Mouse (Mus musculus) stomach, embryonic 16.5 days (tissue): ENCODE measurements at regions not wholly inside any gene's neighbourhood (a gene's known extent, or its start where the extent isn't known, plus 50 kb on each side); places are given as distances from the start of the nearest gene placed in this dataset.
"Not testable (repeated sequence)": the region's sequence is repeated elsewhere in the genome, so short reads cannot be mapped to it uniquely, and the experiment has no call there.

ENCODE experiments used
- ATAC-seq: fragments of 200-750 bp; cut with Nextera tagmentation; 2 replicates; pipeline ENCODE4 v1.8.0; 2017; ENCODE audit warnings: moderate number of reproducible peaks, moderate TSS enrichment; ENCODE audit not compliant: insufficient read depth, low FRiP score
- H3K27ac ChIP-seq: fragments of 300-500 bp; sonication (generic); 2 replicates; pipeline ENCODE4 v1.5.1; 2014; ENCODE audit warnings: low read length
- H3K27me3 ChIP-seq: fragments of 300-500 bp; sonication (generic); 2 replicates; pipeline ENCODE4 v1.6.1; 2014; ENCODE audit warnings: low read length, control low read depth, mixed read lengths; ENCODE audit not compliant: control insufficient read depth, insufficient read depth
- H3K36me3 ChIP-seq: fragments of 300-500 bp; sonication (generic); 2 replicates; pipeline ENCODE4 v1.6.1; 2014; ENCODE audit warnings: low read length; ENCODE audit not compliant: control insufficient read depth, insufficient read depth
- H3K4me1 ChIP-seq: fragments of 300-500 bp; sonication (generic); 2 replicates; pipeline ENCODE4 v1.6.1; 2014; ENCODE audit warnings: low read length, control low read depth, mixed read lengths; ENCODE audit not compliant: control insufficient read depth, insufficient read depth
- H3K4me2 ChIP-seq: fragments of 300-500 bp; sonication (generic); 2 replicates; pipeline ENCODE4 v1.6.1; 2014; ENCODE audit warnings: low read depth, low read length, mixed read lengths
- H3K4me3 ChIP-seq: fragments of 300-500 bp; sonication (generic); replicated peaks from 2 replicates; pipeline ENCODE4 v1.5.1; 2014; ENCODE audit warnings: mild to moderate bottlenecking, low read length
- H3K9ac ChIP-seq: fragments of 300-500 bp; sonication (generic); 2 replicates; pipeline ENCODE4 v1.6.1; 2014; ENCODE audit warnings: low read length
- H3K9me3 ChIP-seq: fragments of 300-500 bp; sonication (generic); replicated peaks from 2 replicates; pipeline ENCODE4 v1.6.1; 2016; ENCODE audit warnings: low read length, control low read depth; ENCODE audit not compliant: control insufficient read depth
- WGBS: fragments of 180-500 bp; shearing (Covaris S2); extraction: QIAGEN DNeasy Blood & Tissue Kit; methylation state at CpG from one replicate; pipeline ENCODE4 v1.1.7; 2014; 5-methylcytosine and 5-hydroxymethylcytosine counted together

DNA sequence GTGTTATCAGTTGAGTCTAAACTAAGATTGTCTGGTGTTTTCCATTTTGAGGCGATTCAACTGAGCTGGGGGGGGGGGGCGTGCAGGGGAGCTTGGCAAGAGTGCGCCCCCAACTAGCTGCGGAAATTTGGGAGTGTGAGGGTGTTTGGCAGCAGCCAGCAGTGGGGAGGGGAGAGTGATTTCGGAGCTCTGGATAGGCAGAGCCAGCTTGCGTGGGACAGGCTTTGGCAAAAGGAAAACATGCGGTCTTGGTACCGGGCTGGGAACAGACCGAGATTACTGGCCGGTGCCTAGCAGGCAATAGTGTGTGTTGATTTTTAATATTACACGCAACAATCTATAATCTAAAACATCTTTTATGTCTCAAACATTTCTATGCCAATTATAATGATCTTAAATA lies 199.4 kb upstream of the Cdk6 start:
- H3K4me2 ChIP-seq, ATAC-seq, H3K4me3 ChIP-seq, H3K27me3 ChIP-seq, H3K36me3 ChIP-seq, H3K27ac ChIP-seq, H3K9ac ChIP-seq, H3K4me1 ChIP-seq, H3K9me3 ChIP-seq: not testable (repeated sequence)
- 87% methylated on average over 11 of the region's 11 CpGs for WGBS

DNA sequence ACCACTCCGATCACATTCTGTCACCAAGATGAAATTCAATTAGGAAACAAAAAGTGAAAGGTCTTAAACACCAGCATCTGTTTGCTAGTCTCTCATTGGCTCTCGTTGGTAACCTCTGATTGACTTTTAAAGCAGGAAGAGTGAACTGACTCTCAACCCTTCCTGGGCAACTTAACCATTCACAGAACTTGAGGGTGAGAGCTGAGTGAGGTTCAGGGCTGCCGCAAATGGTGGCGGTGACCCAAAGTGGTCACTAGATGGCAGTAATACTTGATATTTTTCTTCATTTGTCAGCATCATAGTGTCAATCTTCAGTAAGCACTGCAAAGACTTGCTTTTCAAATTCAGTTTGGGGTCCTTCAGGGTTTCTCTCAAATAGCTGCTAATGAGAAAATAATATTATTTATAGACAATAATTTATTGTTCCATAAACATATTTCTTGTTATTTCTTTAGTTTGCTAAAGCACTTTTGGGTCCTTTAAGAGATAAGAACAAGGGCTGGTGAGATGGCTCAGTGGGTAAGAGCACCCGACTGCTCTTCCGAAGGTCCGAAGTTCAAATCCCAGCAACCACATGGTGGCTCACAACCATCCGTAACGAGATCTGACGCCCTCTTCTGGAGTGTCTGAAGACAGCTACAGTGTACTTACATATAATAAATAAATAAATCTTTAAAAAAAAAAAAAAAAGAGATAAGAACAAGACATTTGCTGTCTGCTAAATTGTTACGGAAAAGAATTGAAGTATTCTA lies 194.6 kb upstream of the Cdk6 start:
- H3K9me3 ChIP-seq, H3K4me2 ChIP-seq, H3K27me3 ChIP-seq, H3K9ac ChIP-seq, H3K36me3 ChIP-seq, H3K4me1 ChIP-seq, ATAC-seq, H3K4me3 ChIP-seq, H3K27ac ChIP-seq: not testable (repeated sequence)
- WGBS = 47% methylated on average over 8 of the region's 11 CpGs

DNA sequence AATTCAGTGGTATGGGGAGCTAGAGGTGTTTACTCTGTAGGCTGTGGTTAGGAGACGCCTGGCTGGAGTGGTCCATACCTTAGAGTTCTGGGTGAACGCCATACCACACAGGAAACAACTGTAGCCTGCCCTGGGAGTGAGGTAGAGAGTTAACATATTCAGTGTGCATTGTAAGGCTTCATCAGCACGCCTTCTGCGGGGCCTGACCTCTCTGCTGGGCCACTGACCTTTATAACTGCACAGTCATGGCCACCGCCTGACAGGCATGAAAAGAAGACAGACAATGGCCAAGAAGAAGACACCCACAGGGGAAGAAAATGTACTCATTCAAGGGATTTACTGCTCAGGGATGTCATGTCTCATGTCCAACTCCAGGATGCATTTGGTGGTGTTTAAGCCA lies 191.4 kb upstream of the Cdk6 start:
- not testable (repeated sequence) for H3K27ac ChIP-seq, H3K4me2 ChIP-seq, H3K36me3 ChIP-seq, H3K4me3 ChIP-seq, H3K9ac ChIP-seq, H3K4me1 ChIP-seq, H3K27me3 ChIP-seq, ATAC-seq, H3K9me3 ChIP-seq
- 71% methylated on average over 5 of the region's 5 CpGs for WGBS

DNA sequence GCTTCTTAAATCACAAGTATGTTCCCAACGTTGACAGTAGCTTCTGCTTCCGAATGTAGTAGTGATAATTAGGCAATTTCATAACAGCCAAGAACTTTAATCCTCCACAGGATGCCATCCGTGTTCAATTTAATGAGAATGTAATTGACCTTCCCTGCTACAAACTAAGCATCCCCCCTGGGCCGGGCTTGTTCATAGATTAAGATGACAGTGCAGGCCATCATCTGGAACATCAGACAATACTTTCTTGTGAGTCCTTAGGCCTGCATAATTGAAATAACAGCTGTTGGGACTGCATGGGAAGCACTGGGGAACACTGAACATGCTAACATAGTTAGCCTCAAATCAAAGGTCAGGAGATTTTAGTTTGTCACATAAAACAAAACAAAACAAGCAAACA lies 190.5 kb upstream of the Cdk6 start:
- H3K27me3 ChIP-seq, H3K9ac ChIP-seq, H3K4me1 ChIP-seq, H3K9me3 ChIP-seq, H3K36me3 ChIP-seq, H3K27ac ChIP-seq, ATAC-seq, H3K4me3 ChIP-seq, H3K4me2 ChIP-seq: not testable (repeated sequence)
- 76% methylated on average over 4 of the region's 4 CpGs for WGBS

DNA sequence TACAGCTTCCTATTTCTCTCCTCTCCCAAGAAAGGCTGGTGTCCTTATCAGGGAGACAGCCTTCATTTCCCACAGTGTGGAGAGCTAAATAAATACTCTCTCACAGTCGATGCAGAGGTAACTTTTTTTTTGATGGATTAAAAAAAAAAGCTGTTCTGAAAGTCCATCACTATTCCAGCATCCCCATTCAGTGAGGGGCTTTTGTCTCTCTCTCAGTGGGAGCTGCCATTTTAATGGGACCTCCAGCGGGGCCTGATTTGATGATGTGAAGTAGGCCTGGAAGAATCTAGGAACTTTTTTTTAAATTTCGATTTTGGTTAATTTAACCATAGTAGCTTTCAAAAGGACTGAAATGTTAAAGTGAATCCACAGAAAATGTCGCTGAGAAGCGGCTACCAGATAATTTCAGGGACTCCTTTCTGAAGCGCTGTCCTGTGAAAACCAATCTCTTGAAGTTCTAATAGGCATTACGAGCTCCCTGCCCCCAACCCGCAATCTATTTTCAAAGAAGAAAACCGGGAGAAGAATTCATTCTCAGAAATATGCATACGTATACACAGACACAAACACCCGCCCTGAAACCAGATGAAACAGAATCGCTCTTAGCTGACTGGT lies 189.6 kb upstream of the Cdk6 start:
- H3K27ac ChIP-seq, H3K27me3 ChIP-seq, H3K4me1 ChIP-seq, H3K9me3 ChIP-seq, ATAC-seq, H3K9ac ChIP-seq, H3K36me3 ChIP-seq: not testable (repeated sequence)
- peak overlapping the region; percentile 52 for H3K4me2 ChIP-seq
- WGBS = 13% methylated on average over 12 of the region's 12 CpGs
- H3K4me3 ChIP-seq = peak overlapping the region; percentile 29; the same call in 1 of the 2 replicates

DNA sequence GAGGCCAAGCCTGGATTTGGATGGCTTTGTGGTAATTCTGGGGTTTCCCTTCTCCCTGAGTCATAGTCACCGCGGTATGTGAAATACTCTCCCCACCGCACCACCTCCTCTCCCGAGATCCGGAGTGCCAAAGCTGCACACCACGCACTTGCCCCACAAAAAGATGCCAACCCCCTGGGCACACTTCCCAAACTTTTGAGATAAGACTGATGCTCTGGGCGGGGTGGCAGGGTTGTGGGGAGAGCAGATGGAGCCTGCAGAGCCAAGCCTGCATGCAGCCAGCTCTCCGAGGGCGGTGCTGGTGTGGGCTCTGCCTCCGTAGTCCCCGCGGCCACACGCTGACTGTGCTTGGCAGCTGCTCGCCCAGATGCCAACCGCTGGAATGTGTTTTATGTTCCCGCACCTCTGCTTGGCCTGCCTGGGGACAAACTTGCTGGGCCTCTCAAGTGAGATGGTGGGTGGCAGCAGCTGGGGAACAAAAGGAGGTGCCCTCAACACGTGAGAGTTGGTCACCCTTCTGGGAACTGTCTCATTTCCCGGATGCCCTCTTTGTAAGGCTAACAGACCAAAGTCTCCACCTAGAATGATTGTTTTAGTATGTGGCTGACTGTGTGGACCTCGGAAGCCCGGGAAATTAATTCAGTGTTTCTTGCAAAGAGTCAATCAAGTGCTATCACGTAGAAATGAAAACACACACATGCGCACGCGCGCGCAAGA lies 189.0 kb upstream of the Cdk6 start:
- peak overlapping the region; percentile 52 for H3K4me2 ChIP-seq
- peak; percentile 50; the same call in 1 of the 2 replicates for ATAC-seq
- WGBS = 26% methylated on average over 26 of the region's 26 CpGs

DNA sequence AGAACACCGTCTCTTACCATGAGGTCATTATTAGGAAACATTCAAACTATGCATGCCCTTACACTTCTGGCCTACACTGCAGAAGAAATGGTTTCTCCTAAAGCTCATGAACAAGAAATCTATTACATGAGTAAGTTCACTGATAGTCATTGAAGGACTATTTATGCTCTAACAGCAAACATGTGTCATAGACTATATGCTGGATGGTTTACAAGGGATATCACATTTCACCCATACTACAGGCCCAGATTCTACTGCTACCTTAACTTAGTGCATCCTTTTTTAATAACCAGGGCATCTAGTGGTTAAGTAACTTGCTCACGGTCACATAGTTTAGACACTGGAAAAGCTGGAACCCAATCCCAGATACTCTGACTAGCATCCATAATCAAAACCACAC lies 175.8 kb upstream of the Cdk6 start:
- H3K36me3 ChIP-seq = not testable (repeated sequence)
- 86% methylated on average over 2 of the region's 2 CpGs for WGBS

More for the DNA sequence above, 189.0 kb upstream of the Cdk6 start:
- H3K36me3 ChIP-seq, H3K27ac ChIP-seq, H3K9me3 ChIP-seq, H3K4me1 ChIP-seq, H3K27me3 ChIP-seq: not testable (repeated sequence)
- Histone ChIP-seq H3K9ac (peak overlapping the region; percentile 39; the same call in 1 of the 2 replicates), H3K4me3 (peak overlapping the region; percentile 29)

DNA sequence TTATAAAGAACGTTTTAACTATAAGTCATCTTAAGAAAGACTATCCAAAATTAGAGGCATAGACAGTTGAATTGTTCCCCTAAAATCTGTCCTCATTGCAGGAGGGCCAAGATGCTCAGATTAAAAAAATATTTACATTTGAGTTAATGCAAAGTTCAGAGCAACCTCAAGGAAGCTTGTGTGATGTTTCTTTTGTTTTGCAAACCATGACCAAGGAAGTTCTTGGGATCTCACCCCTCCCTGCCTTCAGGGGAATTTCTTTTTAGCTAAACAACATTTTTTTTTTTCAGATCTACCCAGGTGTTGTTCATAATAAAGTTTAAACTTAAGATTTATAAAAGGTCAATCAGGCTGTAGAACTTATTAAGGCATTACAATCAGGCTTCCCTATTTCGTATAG lies 174.8 kb upstream of the Cdk6 start:
- 72% methylated on average over 2 of the region's 2 CpGs for WGBS
- H3K9ac ChIP-seq, H3K4me1 ChIP-seq, ATAC-seq, H3K27ac ChIP-seq, H3K27me3 ChIP-seq, H3K36me3 ChIP-seq, H3K9me3 ChIP-seq, H3K4me2 ChIP-seq, H3K4me3 ChIP-seq: not testable (repeated sequence)

More for the DNA sequence above, 175.8 kb upstream of the Cdk6 start:
- H3K4me3 ChIP-seq, H3K9me3 ChIP-seq, H3K27me3 ChIP-seq, ATAC-seq, H3K27ac ChIP-seq, H3K4me1 ChIP-seq, H3K9ac ChIP-seq, H3K4me2 ChIP-seq: not testable (repeated sequence)

DNA sequence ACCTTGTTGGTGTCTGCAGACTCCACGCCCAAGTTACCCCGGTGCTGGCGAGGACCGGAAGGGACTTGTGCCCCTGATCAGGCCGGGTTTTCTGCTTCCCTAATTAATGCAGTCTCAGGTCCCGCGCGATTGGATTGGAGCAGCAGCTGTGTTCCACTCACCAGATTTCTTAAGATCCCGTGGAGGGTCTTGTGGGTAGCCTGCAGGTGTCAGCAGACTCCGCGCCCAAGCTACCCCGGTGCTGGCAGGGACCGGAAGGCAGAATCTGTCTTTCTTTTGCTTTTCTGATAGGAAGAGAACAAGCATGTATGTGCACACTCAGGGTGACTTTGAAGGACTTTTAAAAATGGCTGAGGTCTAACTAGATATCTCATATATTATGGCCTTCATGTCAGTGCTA lies 147.7 kb upstream of the Cdk6 start:
- not testable (repeated sequence) for H3K27ac ChIP-seq, H3K4me3 ChIP-seq, H3K27me3 ChIP-seq, H3K9me3 ChIP-seq, H3K36me3 ChIP-seq, H3K4me2 ChIP-seq, H3K4me1 ChIP-seq, H3K9ac ChIP-seq, ATAC-seq
- WGBS = 88% methylated on average over 13 of the region's 13 CpGs
